ENCODE assay signal across 1 mouse cellular context in genomic region chr1:75316861-75317240, GRCm38 (mm10).
A peak's percentile ranks its signal among the peaks of the same experiment; 100 is the strongest.
TF ChIP-seq lines count a peak whose summit lies in the region.

No protein-coding gene starts in this region.

TF ChIP-seq in MEL, 35 proteins besides CTCF, POLR2A, EP300 and RAD21 (continued from another document):
- TF ChIP-seq RCOR1 (IDR thresholded peaks at IDR 0.05; ENCODE audit: low read depth, low read length) (no peak), NRF1 (IDR thresholded peaks at IDR 0.05; ENCODE audit: insufficient read depth, low read depth, low read length, poor library complexity, severe bottlenecking) (no peak), ETS1 (IDR thresholded peaks at IDR 0.05; ENCODE audit: low read depth, low read length) (no peak), MEF2A (IDR thresholded peaks at IDR 0.05; ENCODE audit: extremely low read depth, insufficient replicate concordance, low read depth, low read length, poor library complexity, severe bottlenecking) (no peak), ZNF384 (IDR thresholded peaks at IDR 0.05; ENCODE audit: low read depth, low read length) (no peak), GATA1 (IDR thresholded peaks at IDR 0.05; ENCODE audit: low read depth, low read length) (peak; percentile 75), E2F4 (IDR thresholded peaks at IDR 0.05; ENCODE audit: borderline replicate concordance, low read depth, low read length) (no peak), GABPA (IDR thresholded peaks at IDR 0.05; ENCODE audit: low read depth, low read length) (no peak), CHD2 (IDR thresholded peaks at IDR 0.05; ENCODE audit: low read length) (no peak), JUND (IDR thresholded peaks at IDR 0.05; ENCODE audit: low read depth, low read length) (no peak), HCFC1 (IDR thresholded peaks at IDR 0.05; ENCODE audit: low read depth, low read length) (no peak), USF1 (IDR thresholded peaks at IDR 0.05; ENCODE audit: low read depth, low read length) (no peak), CHD1 (IDR thresholded peaks at IDR 0.05; ENCODE audit: low read depth, low read length) (no peak), USF2 (IDR thresholded peaks at IDR 0.05; ENCODE audit: borderline replicate concordance in 1 of 2, insufficient read depth in 1 of 2, low read depth in 1 of 2, low read length in 2 of 2) (no peak), MXI1 (IDR thresholded peaks at IDR 0.05; ENCODE audit: low read depth, low read length) (no peak), TCF12 (IDR thresholded peaks at IDR 0.05; ENCODE audit: low read depth, low read length) (0 out of 2 replicates have a peak, but pooled peaks have one; percentile 9), KAT2A (conservative IDR thresholded peaks at IDR 0.05; ENCODE audit: low read depth, low read length) (no peak)
